Mouse (Mus musculus): ENCODE data around the gene Hist1h2bq.
"Not testable (repeated sequence)": the region's sequence is repeated elsewhere in the genome, so short reads cannot be mapped to it uniquely, and the experiment has no call there.

- not testable (repeated sequence) for TF ChIP-seq CTCF, EP300 (IDR thresholded peaks at IDR 0.05)
Observed at GRCm38 (mm10) chr13:21812092-21812491, 2.1 kb upstream of the Hist1h2bq start.

All from lung, postnatal 0 days (tissue).